Mouse (Mus musculus) megakaryocyte, embryonic 14.5 days (primary cell): ENCODE results near the gene Epha1. TPM values are rescaled to one million over a fixed set of nuclear protein-coding genes. Genes with fewer than 3 reads are reported as not detected.

Experiments
- H3K27me3 ChIP-seq: replicated peaks from 2 replicates; pipeline ENCODE3; 2012; ENCODE audit warnings: inconsistent platforms
- H3K36me3 ChIP-seq: replicated peaks from 2 replicates; pipeline ENCODE3; 2012; ENCODE audit warnings: low read length, inconsistent platforms, mixed read lengths
- H3K4me1 ChIP-seq: 2 replicates; pipeline ENCODE4 v1.6.1; 2012; ENCODE audit warnings: inconsistent platforms
- H3K4me3 ChIP-seq: replicated peaks from 2 replicates; pipeline ENCODE3; 2012; ENCODE audit warnings: moderate library complexity, mild to moderate bottlenecking, inconsistent platforms
- H3K9me3 ChIP-seq: 2 replicates; pipeline ENCODE4 v1.6.1; 2012; ENCODE audit warnings: inconsistent platforms
- FLI1 ChIP-seq: IDR thresholded peaks from 2 replicates; pipeline ENCODE4 v1.6.1; 2012; ENCODE audit warnings: low read length, inconsistent platforms, mixed read lengths
- GATA1 ChIP-seq: IDR thresholded peaks from 3 replicates; pipeline ENCODE4 v1.6.1; 2012; ENCODE audit warnings: mixed read lengths, low read length, inconsistent platforms, borderline replicate concordance
- polyA plus RNA-seq: library from polyadenylated mRNA; stranded (reverse); fragments of >175 nt; gene quantifications from 2 replicates; pipeline ENCODE4 v1.2.3, GENCODE M21; 2012; ENCODE audit warnings: low replicate concordance; ENCODE audit not compliant: insufficient read depth

Epha1 gene
- polyA plus RNA-seq, 1 experiment, result not detected

DNA sequence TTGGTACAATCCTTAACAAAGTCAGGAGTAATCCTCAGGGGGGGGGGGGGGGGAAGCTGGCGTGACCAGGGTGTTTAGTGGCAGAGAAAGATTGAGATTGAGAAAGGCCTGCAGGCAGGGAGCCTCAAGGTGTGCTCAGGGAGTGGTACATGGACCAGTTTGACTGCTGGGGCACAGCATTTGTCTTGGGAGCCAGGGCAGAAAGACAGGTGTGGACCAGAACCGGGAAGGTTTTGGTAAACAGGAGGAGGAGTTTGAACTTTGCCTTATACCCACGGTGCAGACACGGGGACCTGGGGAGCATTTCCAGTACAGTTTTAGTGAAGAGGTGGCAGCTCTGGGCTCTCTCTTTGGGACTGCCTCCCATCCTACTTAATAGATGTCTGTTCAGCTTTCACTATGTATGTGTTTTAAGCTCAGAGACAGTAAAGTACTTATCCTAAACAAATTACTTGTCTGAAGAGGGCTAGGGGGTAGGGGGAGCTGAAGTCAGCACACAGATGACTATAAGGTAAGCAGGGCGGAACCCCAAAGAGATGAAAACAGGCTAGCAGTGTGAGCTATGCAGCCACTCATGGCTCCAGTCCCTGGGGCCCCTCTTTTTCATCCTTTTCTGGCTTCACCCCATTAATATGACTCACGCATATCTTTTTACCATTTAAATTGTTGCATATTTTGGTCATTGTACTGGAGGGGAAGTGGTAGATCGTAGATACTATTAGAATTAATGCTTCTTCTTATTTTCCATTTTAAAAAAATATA lies 782 bp upstream of the Epha1 start:
- H3K36me3 ChIP-seq, result no peaks in the 10 kb centered on the region
- peak overlapping the region; percentile 88 for H3K4me3 ChIP-seq
- no peaks in the 10 kb centered on the region for H3K9me3 ChIP-seq
- TF ChIP-seq GATA1, result no peak
- TF ChIP-seq FLI1, result no peak
- no peaks in the 10 kb centered on the region for H3K27me3 ChIP-seq
- H3K4me1 ChIP-seq, result peaks cover 73% of the 10 kb centered on the region

DNA sequence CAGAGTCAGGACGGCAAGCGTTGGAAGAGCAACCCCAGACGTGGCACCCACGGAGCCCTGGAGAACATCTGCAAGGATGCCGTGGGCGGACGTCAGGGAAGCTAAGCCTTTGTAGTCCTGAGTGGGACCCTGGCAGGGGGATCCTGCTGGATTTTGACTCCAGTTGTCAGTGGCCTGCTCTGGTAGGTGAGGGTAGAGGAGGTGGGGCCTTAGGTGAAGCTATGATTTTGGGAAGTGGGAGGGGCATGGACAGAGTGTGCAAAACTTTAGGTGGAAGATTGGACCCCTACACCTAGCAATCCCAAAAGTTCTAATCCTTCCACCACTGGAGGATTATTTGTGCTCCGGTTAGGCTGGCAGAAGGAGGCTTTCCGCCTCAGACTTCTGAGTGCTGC lies 650 bp downstream of the Epha1 start:
- Histone ChIP-seq H3K9me3 (no peaks in the 10 kb centered on the region), H3K36me3 (peaks cover 3% of the 10 kb centered on the region), H3K4me3 (no peak overlapping the region), H3K27me3 (no peaks in the 10 kb centered on the region), H3K4me1 (peaks cover 74% of the 10 kb centered on the region)
- TF ChIP-seq GATA1 (no peak), FLI1 (no peak)

DNA sequence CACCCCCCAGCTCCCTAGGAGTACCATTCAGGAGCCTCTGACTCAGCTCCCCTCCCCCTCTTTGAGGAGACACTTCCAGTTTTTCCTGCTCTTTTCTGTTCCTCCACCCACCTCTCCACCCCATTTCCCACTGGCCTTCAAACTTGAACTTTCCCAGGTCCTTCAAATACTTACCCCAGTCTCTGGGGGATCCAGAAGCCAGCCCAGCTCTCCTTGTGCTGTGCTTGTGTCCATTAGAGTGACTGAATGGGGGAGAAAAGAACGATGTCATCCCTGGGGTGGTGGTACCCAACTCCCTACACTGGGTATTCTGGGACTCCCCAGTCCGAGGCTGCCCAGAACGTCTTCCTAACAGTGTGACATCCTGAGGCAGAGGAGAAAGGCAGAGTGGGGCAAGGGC lies 1.1 kb downstream of the Epha1 start:
- peaks cover 71% of the 10 kb centered on the region for H3K4me1 ChIP-seq
- no peaks in the 10 kb centered on the region for H3K27me3 ChIP-seq
- no peak for TF ChIP-seq FLI1
- no peak for TF ChIP-seq GATA1
- H3K9me3 ChIP-seq, result no peaks in the 10 kb centered on the region
- no peak overlapping the region for H3K4me3 ChIP-seq
- peaks cover 4% of the 10 kb centered on the region for H3K36me3 ChIP-seq

DNA sequence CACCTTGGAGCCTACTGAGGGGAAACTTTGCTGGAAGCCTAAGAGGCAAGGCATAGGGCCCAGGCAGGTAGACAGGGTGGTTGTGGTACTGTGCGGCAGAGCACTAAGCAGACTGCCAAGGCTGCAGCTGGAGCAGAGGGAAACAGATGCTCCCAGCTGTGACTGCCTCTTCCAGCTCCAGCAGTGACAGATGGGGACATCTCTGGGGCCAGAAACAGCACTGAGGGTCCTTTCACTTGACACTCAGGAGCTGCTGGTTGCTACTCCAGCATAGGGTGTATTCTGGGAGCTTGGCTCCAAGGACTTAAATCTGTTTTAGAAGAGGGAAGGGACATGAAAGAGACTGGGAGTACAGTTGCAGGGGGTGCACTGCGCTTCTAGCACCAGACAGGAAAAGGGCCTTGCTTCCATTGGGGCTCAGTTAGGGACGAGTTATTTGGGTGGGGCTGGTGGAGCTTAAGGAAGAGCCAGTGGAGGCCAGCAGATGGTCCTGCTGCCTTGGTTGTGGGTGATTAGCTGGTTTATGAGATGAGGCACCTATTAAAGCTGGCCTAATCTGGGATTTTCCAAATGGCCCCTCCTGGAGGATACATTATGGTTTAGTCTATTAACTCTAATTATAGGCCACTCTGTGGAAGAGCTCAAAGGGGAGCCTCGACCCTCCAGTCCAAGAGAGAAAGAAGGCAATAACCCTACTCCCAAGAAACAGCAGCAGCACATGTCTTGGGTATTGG lies 2.3 kb downstream of the Epha1 start:
- no peak for TF ChIP-seq FLI1
- TF ChIP-seq GATA1, result no peak
- Histone ChIP-seq H3K27me3 (no peaks in the 10 kb centered on the region), H3K36me3 (peaks cover 6% of the 10 kb centered on the region), H3K4me3 (no peak overlapping the region), H3K4me1 (peaks cover 59% of the 10 kb centered on the region), H3K9me3 (no peaks in the 10 kb centered on the region)

DNA sequence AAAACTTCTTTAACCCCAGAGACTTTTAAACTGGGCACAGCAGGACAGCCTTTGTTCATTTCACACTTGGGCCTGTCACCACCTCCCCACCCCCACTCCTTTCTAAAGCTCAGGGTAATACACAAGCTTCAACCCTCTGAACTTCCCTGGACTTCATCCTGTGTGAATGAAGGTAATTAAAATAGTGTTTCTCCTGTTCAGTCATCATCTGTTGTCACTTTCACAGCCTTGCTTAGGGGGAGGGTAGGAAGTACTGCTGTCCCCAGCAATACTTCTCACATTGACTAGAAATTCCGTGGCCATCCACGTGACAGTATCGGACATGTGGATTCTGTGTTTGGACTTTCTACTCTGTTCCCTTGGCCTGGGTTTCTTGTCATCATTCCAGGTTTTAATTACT lies 3.2 kb downstream of the Epha1 start:
- H3K4me1 ChIP-seq, result peaks cover 57% of the 10 kb centered on the region
- H3K9me3 ChIP-seq, result no peaks in the 10 kb centered on the region
- no peak for TF ChIP-seq GATA1
- no peak for TF ChIP-seq FLI1
- H3K27me3 ChIP-seq, result no peaks in the 10 kb centered on the region
- H3K4me3 ChIP-seq, result no peak overlapping the region
- H3K36me3 ChIP-seq, result peaks cover 13% of the 10 kb centered on the region

DNA sequence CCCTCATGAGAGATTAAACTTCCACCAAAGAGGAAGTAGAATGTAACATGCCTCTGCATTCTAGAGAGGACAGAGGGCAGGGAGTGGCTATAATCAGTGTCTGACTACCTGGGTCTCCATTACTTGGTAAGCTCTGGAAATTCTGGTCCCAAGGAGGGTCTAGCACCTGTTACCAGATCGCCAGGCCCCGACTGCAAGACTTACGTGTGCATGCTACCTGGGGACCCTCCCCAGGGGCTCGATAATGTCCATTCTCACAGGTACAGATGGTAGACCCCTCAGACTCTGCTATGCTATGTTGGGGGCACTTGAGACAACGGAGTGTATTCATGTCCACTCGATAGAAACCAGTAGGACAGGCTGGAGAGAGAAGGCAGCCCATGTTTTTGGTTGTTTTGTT lies 7.9 kb downstream of the Epha1 start:
- peaks cover 61% of the 10 kb centered on the region for H3K4me1 ChIP-seq
- H3K9me3 ChIP-seq, result no peaks in the 10 kb centered on the region
- H3K4me3 ChIP-seq, result no peak overlapping the region
- no peak for TF ChIP-seq FLI1
- TF ChIP-seq GATA1, result no peak
- no peaks in the 10 kb centered on the region for H3K27me3 ChIP-seq
- peaks cover 57% of the 10 kb centered on the region for H3K36me3 ChIP-seq

DNA sequence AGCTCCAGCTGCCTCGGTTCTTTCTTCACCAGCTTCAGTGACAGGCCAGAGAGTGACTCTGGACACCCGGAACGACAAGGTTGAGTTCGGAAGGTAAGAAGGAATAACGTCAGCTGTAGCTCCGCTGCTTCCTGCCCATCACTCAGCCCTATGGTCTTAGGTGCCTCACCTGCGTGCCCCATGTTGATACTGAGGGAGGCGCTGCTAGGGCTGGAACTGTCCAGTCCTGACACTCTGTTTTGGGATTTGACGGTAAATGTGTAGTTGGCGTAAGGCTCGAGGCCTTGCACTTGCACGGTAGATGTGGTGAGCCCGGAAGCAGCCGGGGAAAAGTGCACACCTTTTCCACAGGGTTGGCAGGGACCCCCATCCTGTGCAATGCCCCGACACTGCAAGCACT lies 8.5 kb downstream of the Epha1 start:
- Histone ChIP-seq H3K4me1 (peaks cover 64% of the 10 kb centered on the region), H3K9me3 (no peaks in the 10 kb centered on the region), H3K36me3 (peaks cover 63% of the 10 kb centered on the region), H3K27me3 (no peaks in the 10 kb centered on the region), H3K4me3 (peak overlapping the region; percentile 14)
- TF ChIP-seq FLI1 (no peak), GATA1 (no peak)

DNA sequence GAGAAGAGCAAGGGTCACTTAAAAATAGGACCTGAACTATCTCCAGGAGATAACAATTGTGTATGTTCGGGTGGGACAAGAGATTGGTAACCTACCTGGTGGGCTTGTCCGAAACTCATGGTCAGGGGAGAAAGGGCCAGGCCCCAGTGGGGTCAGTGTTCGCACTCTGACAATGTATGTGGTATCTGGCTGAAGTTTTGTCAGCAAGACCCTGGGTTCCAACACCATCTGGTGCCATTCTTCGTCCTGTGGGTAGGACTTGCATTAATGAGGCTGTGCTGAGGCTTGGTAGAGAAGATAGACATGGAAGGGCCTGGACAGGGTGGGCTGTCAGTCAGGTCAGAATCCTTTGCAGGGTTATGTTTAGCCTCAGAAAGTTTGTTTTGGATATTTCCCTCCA lies 9.0 kb downstream of the Epha1 start:
- peaks cover 69% of the 10 kb centered on the region for H3K36me3 ChIP-seq
- no peaks in the 10 kb centered on the region for H3K27me3 ChIP-seq
- TF ChIP-seq GATA1 (no peak), FLI1 (no peak)

DNA sequence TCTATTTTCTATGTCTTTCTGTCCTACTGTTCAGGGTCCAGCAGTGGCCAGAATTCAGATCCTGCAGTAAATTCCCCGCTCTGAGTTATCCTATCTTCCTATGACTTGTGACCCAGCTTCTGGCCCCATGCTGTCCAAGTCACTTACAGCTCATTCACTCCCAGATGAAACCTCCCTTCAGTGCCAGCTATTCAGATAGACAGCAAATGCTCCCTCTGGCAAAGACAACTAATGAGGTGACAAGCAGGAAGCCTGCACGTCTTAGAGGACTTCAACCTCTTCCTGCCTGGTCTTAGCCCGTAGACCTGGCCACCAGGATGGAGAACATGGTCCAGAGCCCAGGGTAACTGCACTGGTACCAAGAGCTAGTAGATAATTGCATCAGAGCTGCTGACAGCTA lies 10.1 kb downstream of the Epha1 start:
- peaks cover 80% of the 10 kb centered on the region for H3K4me1 ChIP-seq
- no peaks in the 10 kb centered on the region for H3K27me3 ChIP-seq
- no peak overlapping the region for H3K4me3 ChIP-seq
- TF ChIP-seq FLI1, result no peak
- no peak for TF ChIP-seq GATA1
- H3K9me3 ChIP-seq, result no peaks in the 10 kb centered on the region
- H3K36me3 ChIP-seq, result peaks cover 80% of the 10 kb centered on the region

More for the DNA sequence above, 9.0 kb downstream of the Epha1 start:
- Histone ChIP-seq H3K9me3 (no peaks in the 10 kb centered on the region), H3K4me3 (no peak overlapping the region), H3K4me1 (peaks cover 69% of the 10 kb centered on the region)

DNA sequence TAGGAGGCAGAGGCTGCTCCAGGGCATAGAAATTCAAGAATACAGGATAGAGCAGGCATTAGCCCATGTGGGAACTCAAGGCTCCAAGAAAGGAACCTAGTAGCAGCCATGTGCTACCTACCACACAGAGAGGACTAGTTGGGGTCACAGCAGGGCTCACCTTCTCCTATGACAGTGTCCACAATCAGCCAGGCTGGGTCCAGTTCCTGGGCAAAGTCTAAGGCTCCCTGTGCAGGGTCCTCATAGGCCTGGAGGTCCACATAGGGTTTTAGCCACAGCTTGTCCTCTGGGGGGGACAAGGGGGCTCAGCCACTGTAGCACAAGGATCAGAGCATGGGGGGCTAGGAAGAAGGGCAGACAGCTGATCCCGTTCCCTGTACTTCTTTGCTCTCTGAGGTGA lies 10.6 kb downstream of the Epha1 start:
- TF ChIP-seq GATA1 (no peak), FLI1 (no peak)
- peak overlapping the region; percentile 42 for H3K4me3 ChIP-seq
- peaks cover 83% of the 10 kb centered on the region for H3K4me1 ChIP-seq
- H3K9me3 ChIP-seq, result no peaks in the 10 kb centered on the region
- no peaks in the 10 kb centered on the region for H3K27me3 ChIP-seq
- peaks cover 82% of the 10 kb centered on the region for H3K36me3 ChIP-seq
